Mouse (Mus musculus): Measurements from ENCODE around the gene Stk24. TPM values are rescaled to one million over a fixed set of nuclear protein-coding genes. Genes with fewer than 3 reads are reported as not detected.

Stk24 gene
- total and polyA plus RNA-seq, 3 experiments = 62.5 to 79.3 TPM; not detected in 1

- Histone ChIP-seq H3K79me2 (ENCODE audit: control insufficient read depth, insufficient read depth, low read length, poor library complexity) (no peaks in the 10 kb centered on the region), H3K4me1 (ENCODE audit: control insufficient read depth in 1 of 2, insufficient read depth in 2 of 2, low read length in 2 of 2) (peaks cover 0 to 15% of the 10 kb centered on the region in 2 experiments; a peak in 2 of 4 replicates), H3K9ac (ENCODE audit: control insufficient read depth, low read depth, low read length, poor library complexity, severe bottlenecking) (no peak overlapping the region), H3K4me3 (ENCODE audit: control insufficient read depth in 1 of 2, insufficient read depth in 1 of 2, low read depth in 2 of 2, low read length in 2 of 2) (no peak overlapping the region), H3K27me3 (ENCODE audit: control insufficient read depth in 1 of 2, insufficient read depth in 2 of 2, low read length in 2 of 2) (no peaks in the 10 kb centered on the region), H3K9me3 (replicated peaks; ENCODE audit: insufficient read depth, low read length) (no peaks in the 10 kb centered on the region), H3K36me3 (ENCODE audit: control insufficient read depth in 1 of 2, insufficient read depth in 2 of 2, low read length in 2 of 2) (peaks cover 0 to 9% of the 10 kb centered on the region in 2 experiments; a peak in 2 of 4 replicates), H3K27ac (ENCODE audit: control insufficient read depth, low read depth, low read length) (peak overlapping the region; percentile 9; the same call in 1 of the 2 replicates)
- peak; percentile 83 for DNase-seq (ENCODE audit: low read depth, low spot score)
- TF ChIP-seq ETS1 (IDR thresholded peaks at IDR 0.05; ENCODE audit: low read depth, low read length) = peak; percentile 59; the same call in 1 of the 2 replicates
- TF ChIP-seq SMC3 (IDR thresholded peaks at IDR 0.05; ENCODE audit: low read depth, low read length) = no peak; the same call in 1 of the 2 replicates
- no peak for TF ChIP-seq MAZ (IDR thresholded peaks at IDR 0.05; ENCODE audit: low read depth, low read length)
- TF ChIP-seq MAX (IDR thresholded peaks at IDR 0.05; ENCODE audit: low read length) = no peak
- peak; percentile 69 for TF ChIP-seq ELF1 (IDR thresholded peaks at IDR 0.05; ENCODE audit: low read depth, low read length)
- TF ChIP-seq CHD2 (IDR thresholded peaks at IDR 0.05; ENCODE audit: low read length) = no peak
- no peak for TF ChIP-seq NRF1 (IDR thresholded peaks at IDR 0.05; ENCODE audit: insufficient read depth, low read depth, low read length, poor library complexity, severe bottlenecking)
- no peak for TF ChIP-seq KAT2A (conservative IDR thresholded peaks at IDR 0.05; ENCODE audit: low read depth, low read length)
- no peak for TF ChIP-seq USF1 (IDR thresholded peaks at IDR 0.05; ENCODE audit: low read depth, low read length)
- no peak for TF ChIP-seq RAD21 (IDR thresholded peaks at IDR 0.05; ENCODE audit: low read depth, low read length)
- no peak for TF ChIP-seq CTCF (IDR thresholded peaks at IDR 0.05 in 2 of 3, conservative IDR thresholded peaks at IDR 0.05 in 1 of 3; ENCODE audit: control insufficient read depth in 1 of 3, insufficient read depth in 1 of 3, low read depth in 2 of 3, low read length in 3 of 3, poor library complexity in 1 of 3, severe bottlenecking in 1 of 3)
- no peak for TF ChIP-seq ZMIZ1 (IDR thresholded peaks at IDR 0.05; ENCODE audit: low read depth, low read length)
- no peak for TF ChIP-seq ZNF384 (IDR thresholded peaks at IDR 0.05; ENCODE audit: low read depth, low read length)
- no peak for TF ChIP-seq E2F4 (IDR thresholded peaks at IDR 0.05; ENCODE audit: borderline replicate concordance, low read depth, low read length)
- no peak for TF ChIP-seq MYC (IDR thresholded peaks at IDR 0.05; ENCODE audit: low read depth, low read length)
- peak; percentile 66 for TF ChIP-seq GATA1 (IDR thresholded peaks at IDR 0.05; ENCODE audit: low read depth, low read length)
- no peak for TF ChIP-seq ZKSCAN1 (IDR thresholded peaks at IDR 0.05; ENCODE audit: low read depth, low read length)
- no peak for TF ChIP-seq MEF2A (IDR thresholded peaks at IDR 0.05; ENCODE audit: extremely low read depth, insufficient replicate concordance, low read depth, low read length, poor library complexity, severe bottlenecking)
- TF ChIP-seq ZC3H11A (IDR thresholded peaks at IDR 0.05; ENCODE audit: low read depth, low read length) = no peak
- TF ChIP-seq TBP (IDR thresholded peaks at IDR 0.05; ENCODE audit: low read depth, low read length) = no peak
- no peak for TF ChIP-seq TAL1 (IDR thresholded peaks at IDR 0.05; ENCODE audit: low read length)
- TF ChIP-seq SIN3A (IDR thresholded peaks at IDR 0.05; ENCODE audit: low read length) = no peak
- TF ChIP-seq BHLHE40 (IDR thresholded peaks at IDR 0.05; ENCODE audit: borderline replicate concordance, low read depth, low read length) = no peak
- no peak for TF ChIP-seq TCF12 (IDR thresholded peaks at IDR 0.05; ENCODE audit: low read depth, low read length)
- TF ChIP-seq CHD1 (IDR thresholded peaks at IDR 0.05; ENCODE audit: low read depth, low read length) = no peak
- TF ChIP-seq RCOR1 (IDR thresholded peaks at IDR 0.05; ENCODE audit: low read depth, low read length) = peak; percentile 97
- no peak for TF ChIP-seq NELFE (IDR thresholded peaks at IDR 0.05; ENCODE audit: low read depth, low read length)
- TF ChIP-seq MXI1 (IDR thresholded peaks at IDR 0.05; ENCODE audit: low read depth, low read length) = no peak
- TF ChIP-seq GABPA (IDR thresholded peaks at IDR 0.05; ENCODE audit: low read depth, low read length) = no peak
- no peak for TF ChIP-seq POLR2A (IDR thresholded peaks at IDR 0.05; ENCODE audit: control insufficient read depth in 1 of 2, insufficient read depth in 1 of 2, low read depth in 1 of 2, low read length in 2 of 2, poor library complexity in 1 of 2)
- no peak for TF ChIP-seq MAFK (IDR thresholded peaks at IDR 0.05; ENCODE audit: borderline replicate concordance, low read depth, low read length)
- no peak for TF ChIP-seq JUND (IDR thresholded peaks at IDR 0.05; ENCODE audit: low read depth, low read length)
- no peak for TF ChIP-seq USF2 (IDR thresholded peaks at IDR 0.05; ENCODE audit: borderline replicate concordance in 1 of 2, insufficient read depth in 1 of 2, low read depth in 1 of 2, low read length in 2 of 2)
- no peak for TF ChIP-seq POLR2AphosphoS5 (IDR thresholded peaks at IDR 0.05; ENCODE audit: borderline replicate concordance, low read depth, low read length)
- TF ChIP-seq MYB (IDR thresholded peaks at IDR 0.05; ENCODE audit: low read depth, low read length) = no peak
- TF ChIP-seq POLR2AphosphoS2 (IDR thresholded peaks at IDR 0.05; ENCODE audit: low read length) = no peak
- peak; percentile 61 to 66; a peak in 3 of 4 replicates for TF ChIP-seq EP300 (IDR thresholded peaks at IDR 0.05; ENCODE audit: low read depth in 1 of 2, low read length in 2 of 2)
- no peak for TF ChIP-seq HCFC1 (IDR thresholded peaks at IDR 0.05; ENCODE audit: low read depth, low read length)
These were observed 43.5 kb upstream of the Stk24 start for GRCm38 (mm10) chr14:121423341-121423751.
